Mouse (Mus musculus): ENCODE data around the gene Cdk8.

GRCm38 (mm10) chr5:146347081-146347480 lies 116.1 kb downstream of the Cdk8 start:
- no peak for TF ChIP-seq CTCF (IDR thresholded peaks at IDR 0.05; ENCODE audit: low read depth, low read length)
- TF ChIP-seq GATA1 (IDR thresholded peaks at IDR 0.05; ENCODE audit: borderline replicate concordance, low read length): no peak
- TF ChIP-seq POLR2AphosphoS5 (IDR thresholded peaks at IDR 0.05; ENCODE audit: insufficient replicate concordance, low read depth, low read length): no peak

All from G1E (cell line).